Mouse (Mus musculus) hindbrain, embryonic 11.5 days (tissue): ENCODE measurements at regions not wholly inside any gene's neighbourhood (a gene's known extent, or its start where the extent isn't known, plus 50 kb on each side); places are given as distances from the start of the nearest gene placed in this dataset.
A peak's percentile ranks its signal among the peaks of the same experiment; 100 is the strongest.

Experiments
- ATAC-seq: fragments of 200-750 bp; cut with Nextera tagmentation; 2 replicates; pipeline ENCODE4 v1.8.0; 2017; ENCODE audit warnings: mild to moderate bottlenecking, moderate TSS enrichment, moderate library complexity; ENCODE audit not compliant: low FRiP score
- DNase-seq: peaks from one replicate; pipeline ENCODE4 v3.0.0-alpha.2; 2015; ENCODE audit warnings: low spot score
- H3K27ac ChIP-seq: fragments of 300-500 bp; sonication (generic); 2 replicates; pipeline ENCODE4 v1.5.1; 2014; ENCODE audit warnings: mild to moderate bottlenecking, low read depth, low read length
- H3K27me3 ChIP-seq: fragments of 300-500 bp; sonication (generic); 2 replicates; pipeline ENCODE4 v1.6.1; 2014; ENCODE audit warnings: mild to moderate bottlenecking, low read length, moderate library complexity, mixed read lengths; ENCODE audit not compliant: control insufficient read depth, insufficient read depth
- H3K36me3 ChIP-seq: fragments of 300-500 bp; sonication (generic); 2 replicates; pipeline ENCODE4 v1.6.1; 2014; ENCODE audit warnings: mild to moderate bottlenecking, low read length, moderate library complexity, mixed read lengths; ENCODE audit not compliant: control insufficient read depth, insufficient read depth
- H3K4me1 ChIP-seq: fragments of 300-500 bp; sonication (generic); replicated peaks from 2 replicates; pipeline ENCODE4 v1.6.1; 2014; ENCODE audit warnings: low read length, mixed read lengths; ENCODE audit not compliant: control insufficient read depth, insufficient read depth
- H3K4me2 ChIP-seq: fragments of 300-500 bp; sonication (generic); replicated peaks from 2 replicates; pipeline ENCODE4 v1.6.1; 2014; ENCODE audit warnings: mild to moderate bottlenecking, low read depth, low read length
- H3K4me3 ChIP-seq: fragments of 300-500 bp; sonication (generic); 2 replicates; pipeline ENCODE4 v1.5.1; 2014; ENCODE audit warnings: low read depth, low read length
- H3K9ac ChIP-seq: fragments of 300-500 bp; sonication (generic); 2 replicates; pipeline ENCODE4 v1.6.1; 2014; ENCODE audit warnings: low read depth, low read length
- H3K9me3 ChIP-seq: fragments of 300-500 bp; sonication (generic); 2 replicates; pipeline ENCODE4 v1.6.1; 2016; ENCODE audit warnings: low read length; ENCODE audit not compliant: control insufficient read depth
- WGBS: fragments of 180-500 bp; shearing (Covaris S2); extraction: QIAGEN DNeasy Blood & Tissue Kit; methylation state at CpG from one replicate; pipeline ENCODE4 v1.1.7; 2014; 5-methylcytosine and 5-hydroxymethylcytosine counted together

DNA sequence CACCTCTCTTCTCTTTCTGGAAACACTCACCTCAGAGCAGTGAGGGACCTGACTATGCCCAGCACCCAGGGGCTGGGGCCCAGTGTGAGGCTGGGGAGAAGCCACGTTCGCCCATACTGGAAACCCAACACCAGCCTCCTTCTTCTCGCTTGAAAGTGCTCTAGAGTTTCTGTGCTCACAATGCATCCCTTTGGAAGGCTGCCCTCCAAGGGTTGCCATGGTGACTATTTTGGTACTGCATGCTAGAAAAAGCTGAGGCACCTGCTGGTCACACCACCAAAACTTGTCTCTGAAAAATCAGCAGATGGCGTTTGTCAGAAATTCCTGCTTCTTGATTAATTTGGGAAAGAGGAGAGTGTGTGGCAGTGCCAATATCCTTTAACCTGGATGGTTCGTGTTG is 134.2 kb downstream of the Sec61b start:
- no peak for ATAC-seq
- H3K4me2 ChIP-seq = no peak overlapping the region
- H3K27me3 ChIP-seq = no peaks in the 10 kb centered on the region
- H3K4me1 ChIP-seq = no peaks in the 10 kb centered on the region
- 58% methylated on average over 5 of the region's 5 CpGs for WGBS
- no peak overlapping the region for H3K4me3 ChIP-seq
- H3K9ac ChIP-seq = no peak overlapping the region
- DNase-seq = peak; percentile 16
- no peaks in the 10 kb centered on the region for H3K9me3 ChIP-seq
- H3K36me3 ChIP-seq = no peaks in the 10 kb centered on the region
- H3K27ac ChIP-seq = no peak overlapping the region

DNA sequence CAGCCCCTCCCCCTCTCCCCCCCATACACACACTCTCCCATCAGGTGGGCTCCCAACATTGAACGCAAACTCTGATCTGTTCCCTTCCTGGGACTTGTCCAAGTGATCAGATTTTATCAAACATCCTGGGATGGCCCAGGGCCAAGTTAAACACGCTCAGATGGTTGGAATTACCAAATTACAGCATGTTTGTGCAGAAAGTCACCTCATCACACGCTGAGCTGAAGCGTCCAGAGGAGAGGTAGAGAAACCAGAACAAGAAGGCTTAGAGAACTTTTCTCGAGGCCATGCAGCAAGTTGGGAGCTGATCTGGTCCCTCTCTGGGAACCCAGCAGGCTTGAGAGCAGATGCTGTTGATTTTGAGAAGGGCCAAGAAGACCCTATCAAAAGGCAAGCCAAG is 136.5 kb downstream of the Sec61b start:
- no peak overlapping the region for H3K4me2 ChIP-seq
- no peak overlapping the region for H3K4me3 ChIP-seq
- no peaks in the 10 kb centered on the region for H3K9me3 ChIP-seq
- H3K36me3 ChIP-seq = no peaks in the 10 kb centered on the region
- no peak for DNase-seq
- H3K27ac ChIP-seq = no peak overlapping the region
- no peaks in the 10 kb centered on the region for H3K4me1 ChIP-seq
- H3K9ac ChIP-seq = no peak overlapping the region
- H3K27me3 ChIP-seq = no peaks in the 10 kb centered on the region
- no peak for ATAC-seq
- 68% methylated on average over 5 of the region's 5 CpGs for WGBS

DNA sequence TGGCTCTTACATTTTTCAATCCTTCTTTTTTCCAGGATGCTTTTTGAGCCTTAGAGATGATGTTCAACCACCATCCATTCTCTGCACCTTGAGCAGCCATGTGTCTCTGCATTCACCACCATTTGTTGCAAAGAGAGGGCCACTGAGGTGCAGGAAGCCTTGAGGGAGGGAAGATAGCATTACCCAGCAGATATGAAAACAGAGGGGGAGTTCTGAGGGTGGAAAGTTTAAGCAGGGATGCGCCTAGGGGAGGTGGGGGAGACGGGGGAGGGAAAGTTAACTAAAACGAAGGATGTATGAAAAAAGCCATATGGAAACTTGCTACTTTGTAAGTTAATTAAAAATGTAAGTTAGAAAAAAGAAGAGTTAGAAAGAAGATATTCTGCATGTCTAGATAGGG is 142.1 kb downstream of the Sec61b start:
- no peaks in the 10 kb centered on the region for H3K36me3 ChIP-seq
- no peak overlapping the region for H3K4me3 ChIP-seq
- no peak overlapping the region for H3K4me2 ChIP-seq
- ATAC-seq (no peak), DNase-seq (no peak)
- 87% methylated on average over 3 of the region's 3 CpGs for WGBS
- no peaks in the 10 kb centered on the region for H3K4me1 ChIP-seq
- H3K9me3 ChIP-seq = no peaks in the 10 kb centered on the region
- no peak overlapping the region for H3K27ac ChIP-seq
- no peak overlapping the region for H3K9ac ChIP-seq
- H3K27me3 ChIP-seq = no peaks in the 10 kb centered on the region

DNA sequence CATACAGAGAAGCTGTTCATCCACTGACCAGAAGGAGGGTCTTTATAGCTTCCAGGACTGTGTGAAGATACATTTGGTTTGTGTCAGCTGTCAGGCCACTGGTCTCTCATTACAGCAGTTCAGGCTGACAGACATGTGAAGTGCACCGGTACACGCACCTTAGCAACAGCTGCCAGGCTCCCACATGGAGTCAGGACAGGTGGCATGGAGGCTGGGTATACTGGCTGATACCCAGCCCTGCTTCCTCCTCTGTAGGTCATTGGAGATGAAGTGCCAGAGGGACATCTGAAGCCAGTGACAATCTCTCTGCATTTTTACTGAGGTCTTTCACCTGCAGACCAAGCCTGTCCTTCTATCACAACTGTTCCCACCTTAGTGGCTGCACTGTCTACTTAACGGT is 146.2 kb downstream of the Sec61b start:
- Histone ChIP-seq H3K9ac (no peak overlapping the region), H3K36me3 (no peaks in the 10 kb centered on the region), H3K4me2 (no peak overlapping the region), H3K4me1 (no peaks in the 10 kb centered on the region), H3K27ac (no peak overlapping the region), H3K4me3 (no peak overlapping the region), H3K9me3 (no peaks in the 10 kb centered on the region), H3K27me3 (no peaks in the 10 kb centered on the region)
- ATAC-seq = no peak
- no peak for DNase-seq
- WGBS = 85% methylated on average over 3 of the region's 3 CpGs

DNA sequence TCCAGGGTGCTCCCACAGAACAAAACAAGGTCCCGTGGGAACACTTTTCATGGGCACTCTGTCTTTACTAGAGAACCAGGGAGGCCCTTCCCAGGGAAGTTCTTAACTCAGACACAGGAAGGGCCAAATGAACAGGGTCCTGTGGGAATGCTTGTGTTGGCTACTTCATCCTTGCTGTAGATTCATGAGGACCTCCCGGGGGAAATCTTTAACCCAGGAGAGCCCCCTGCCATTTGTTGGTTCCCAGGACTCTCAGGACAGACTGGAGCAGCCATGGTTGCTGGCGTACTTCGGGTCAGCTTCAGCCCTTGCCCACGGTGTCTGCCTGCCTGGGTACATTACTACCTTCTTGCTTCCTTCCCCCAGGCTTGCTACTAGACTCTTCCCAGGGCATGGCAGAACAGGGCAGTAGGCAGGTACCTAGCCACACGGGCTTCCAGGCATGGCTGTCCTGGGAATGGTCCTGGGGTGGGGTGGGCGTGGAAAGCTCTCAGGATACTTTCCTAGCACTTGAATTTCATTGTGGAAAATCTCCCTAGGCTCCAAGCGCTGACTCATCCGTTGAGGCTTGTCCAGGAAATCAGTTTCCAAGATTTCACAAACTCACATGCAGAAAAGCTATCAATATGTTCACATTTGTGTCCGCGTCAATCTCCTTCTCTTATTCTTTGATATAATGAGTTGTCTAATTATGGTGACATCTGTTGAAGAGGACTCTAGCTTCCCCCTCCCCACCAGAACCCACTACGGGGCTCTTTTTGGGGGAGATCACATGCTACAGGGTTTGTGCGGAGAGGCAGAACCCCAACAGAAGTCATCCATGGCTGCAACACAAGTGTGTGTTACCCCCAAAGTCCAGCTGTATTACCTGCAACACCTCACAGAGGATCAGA is 148.6 kb downstream of the Sec61b start:
- H3K4me2 ChIP-seq = no peak overlapping the region

DNA sequence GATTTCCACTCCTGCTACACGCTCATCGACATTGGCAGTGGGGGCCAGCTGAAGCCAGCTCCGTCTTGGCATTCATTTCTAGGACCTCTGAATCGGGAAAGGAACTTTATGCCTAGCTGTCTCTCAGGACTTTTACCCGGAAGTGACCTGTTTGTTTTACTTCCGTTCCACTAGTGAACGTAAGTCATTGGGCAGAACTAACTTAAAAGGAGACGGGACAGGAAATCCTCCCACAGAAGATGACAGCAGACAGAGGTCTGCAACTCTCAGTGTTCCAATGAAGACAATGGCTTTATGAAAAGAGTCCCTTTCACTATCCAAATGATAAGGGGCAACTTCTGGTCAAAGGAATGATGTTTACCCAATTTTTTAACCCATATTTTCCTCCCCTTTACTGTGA is 155.5 kb downstream of the Sec61b start:
- H3K4me1 ChIP-seq = no peaks in the 10 kb centered on the region
- H3K36me3 ChIP-seq = no peaks in the 10 kb centered on the region
- no peak overlapping the region for H3K27ac ChIP-seq
- no peak overlapping the region for H3K9ac ChIP-seq
- no peaks in the 10 kb centered on the region for H3K9me3 ChIP-seq
- H3K4me2 ChIP-seq = no peak overlapping the region
- ATAC-seq (no peak), DNase-seq (no peak)
- no peaks in the 10 kb centered on the region for H3K27me3 ChIP-seq
- 72% methylated on average over 8 of the region's 8 CpGs for WGBS
- H3K4me3 ChIP-seq = no peak overlapping the region

More for the DNA sequence above, 148.6 kb downstream of the Sec61b start:
- no peak for ATAC-seq
- no peak overlapping the region for H3K27ac ChIP-seq
- H3K9ac ChIP-seq = no peak overlapping the region
- 86% methylated on average over 13 of the region's 13 CpGs for WGBS
- H3K4me3 ChIP-seq = no peak overlapping the region
- H3K9me3 ChIP-seq = no peaks in the 10 kb centered on the region
- no peaks in the 10 kb centered on the region for H3K36me3 ChIP-seq
- H3K4me1 ChIP-seq = no peaks in the 10 kb centered on the region
- no peak for DNase-seq
- H3K27me3 ChIP-seq = no peaks in the 10 kb centered on the region

DNA sequence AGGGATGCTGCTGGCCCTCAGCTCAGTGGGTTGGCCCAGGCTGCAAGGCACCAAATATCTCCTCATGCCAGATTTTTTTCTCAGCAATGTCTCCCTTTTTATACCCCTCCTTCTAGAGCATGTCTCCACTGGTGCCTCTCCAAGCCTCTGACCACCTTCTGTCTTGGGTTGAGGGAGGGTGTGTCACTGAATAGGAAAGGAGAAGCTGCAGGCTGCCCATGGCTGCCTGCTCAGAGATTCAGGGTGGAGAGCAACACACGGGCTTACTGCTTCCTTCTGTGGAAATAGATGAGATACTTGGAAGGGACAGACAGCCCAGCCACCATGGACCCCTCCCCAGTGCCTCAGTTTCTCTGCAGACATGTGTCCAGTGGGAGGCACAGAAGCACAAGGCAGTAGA is 156.0 kb downstream of the Sec61b start:
- Histone ChIP-seq H3K27me3 (no peaks in the 10 kb centered on the region), H3K4me2 (no peak overlapping the region), H3K9ac (no peak overlapping the region), H3K27ac (no peak overlapping the region), H3K36me3 (no peaks in the 10 kb centered on the region), H3K4me1 (no peaks in the 10 kb centered on the region), H3K9me3 (no peaks in the 10 kb centered on the region), H3K4me3 (no peak overlapping the region)
- WGBS = 76% methylated on average over 1 of the region's 1 CpGs
- ATAC-seq (no peak), DNase-seq (no peak)

DNA sequence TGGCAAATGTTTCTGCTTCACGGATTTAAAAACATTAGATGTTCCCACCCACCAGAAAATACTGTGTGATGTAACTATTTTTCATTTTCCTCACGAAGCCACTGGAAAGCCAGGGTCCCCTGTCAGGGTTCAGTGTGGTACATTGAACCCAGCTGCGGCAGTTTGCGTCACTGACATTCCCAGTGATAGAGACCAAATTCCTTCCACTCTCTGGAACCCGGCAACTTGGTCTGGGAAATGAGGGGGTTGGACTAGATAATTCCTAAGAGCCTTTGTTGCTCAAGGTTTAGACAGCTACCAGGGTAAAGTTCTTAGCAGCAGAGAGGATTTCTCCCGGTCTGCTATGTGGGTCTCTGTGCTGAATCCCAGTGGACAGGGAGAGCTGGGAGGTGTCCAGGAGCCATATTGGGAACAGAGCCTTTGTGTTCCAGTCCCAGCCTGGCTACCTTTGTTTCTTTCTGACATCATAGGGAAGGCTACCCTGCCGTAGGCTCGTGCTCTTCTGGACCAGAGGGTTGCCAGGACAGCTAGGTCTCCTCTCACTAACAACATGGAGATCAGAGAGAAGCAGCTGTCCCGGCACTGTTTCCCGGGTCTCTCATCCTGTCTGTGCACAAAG is 164.5 kb downstream of the Sec61b start:
- H3K4me1 ChIP-seq = no peaks in the 10 kb centered on the region
- 54% methylated on average over 10 of the region's 10 CpGs for WGBS
- H3K4me3 ChIP-seq = no peak overlapping the region
- no peak overlapping the region for H3K27ac ChIP-seq
- H3K4me2 ChIP-seq = no peak overlapping the region
- no peaks in the 10 kb centered on the region for H3K36me3 ChIP-seq
- H3K9me3 ChIP-seq = no peaks in the 10 kb centered on the region
- H3K27me3 ChIP-seq = no peaks in the 10 kb centered on the region
- ATAC-seq = no peak
- DNase-seq = peak; percentile 35
- H3K9ac ChIP-seq = no peak overlapping the region

DNA sequence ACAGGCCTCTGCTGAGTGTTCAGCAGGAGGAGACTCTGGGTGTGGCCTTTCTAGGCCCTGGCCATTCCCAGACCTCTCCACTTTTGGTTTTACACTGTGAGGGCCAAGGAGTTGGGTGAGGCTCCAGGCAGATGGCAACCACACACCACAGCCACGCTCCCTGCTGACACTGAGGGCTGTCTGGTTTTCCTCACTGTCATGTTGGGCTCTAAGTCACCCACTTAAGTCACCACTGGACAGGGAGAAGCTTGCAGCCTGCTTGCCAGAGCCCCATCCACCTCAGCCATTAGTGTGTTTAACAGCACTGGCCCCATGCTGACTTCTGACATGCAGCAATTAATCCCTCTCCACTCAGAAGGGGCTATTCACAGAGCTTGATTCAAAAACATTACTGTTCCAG is 170.6 kb downstream of the Sec61b start:
- ATAC-seq (no peak), DNase-seq (no peak)
- no peaks in the 10 kb centered on the region for H3K36me3 ChIP-seq
- H3K4me1 ChIP-seq = no peaks in the 10 kb centered on the region
- no peak overlapping the region for H3K4me2 ChIP-seq
- 75% methylated on average over 1 of the region's 1 CpGs for WGBS
- H3K9me3 ChIP-seq = no peaks in the 10 kb centered on the region
- H3K27me3 ChIP-seq = no peaks in the 10 kb centered on the region
- H3K9ac ChIP-seq = no peak overlapping the region
- no peak overlapping the region for H3K4me3 ChIP-seq
- H3K27ac ChIP-seq = no peak overlapping the region
